Mouse (Mus musculus) kidney, embryonic 14.5 days (tissue): ENCODE data around the gene Alkbh5. TPM values are rescaled to one million over a fixed set of nuclear protein-coding genes. Genes with fewer than 3 reads are reported as not detected.
"Not testable (repeated sequence)": the region's sequence is repeated elsewhere in the genome, so short reads cannot be mapped to it uniquely, and the experiment has no call there.

Source experiments
- ATAC-seq: fragments of 200-750 bp; cut with Nextera tagmentation; 2 replicates; pipeline ENCODE4 v1.8.0; 2017; ENCODE audit warnings: moderate number of reproducible peaks, mild to moderate bottlenecking, moderate TSS enrichment, moderate library complexity; ENCODE audit not compliant: low FRiP score, low TSS enrichment
- H3K27ac ChIP-seq: fragments of 300-500 bp; sonication (generic); 2 replicates; pipeline ENCODE4 v1.5.1; 2014; ENCODE audit warnings: low read depth, mild to moderate bottlenecking, low read length, moderate library complexity, mixed read lengths
- H3K27me3 ChIP-seq: fragments of 300-500 bp; sonication (generic); 2 replicates; pipeline ENCODE4 v1.6.1; 2014; ENCODE audit warnings: mild to moderate bottlenecking, low read length; ENCODE audit not compliant: control insufficient read depth, insufficient read depth
- H3K36me3 ChIP-seq: fragments of 300-500 bp; sonication (generic); 2 replicates; pipeline ENCODE4 v1.6.1; 2014; ENCODE audit warnings: low read length, mixed read lengths; ENCODE audit not compliant: control insufficient read depth, insufficient read depth
- H3K4me1 ChIP-seq: fragments of 300-500 bp; sonication (generic); 2 replicates; pipeline ENCODE4 v1.6.1; 2014; ENCODE audit warnings: low read length, mixed read lengths; ENCODE audit not compliant: control insufficient read depth, insufficient read depth
- H3K4me2 ChIP-seq: fragments of 300-500 bp; sonication (generic); replicated peaks from 2 replicates; pipeline ENCODE4 v1.6.1; 2014; ENCODE audit warnings: low read depth, mild to moderate bottlenecking, low read length
- H3K4me3 ChIP-seq: fragments of 300-500 bp; sonication (generic); 2 replicates; pipeline ENCODE4 v1.5.1; 2014; ENCODE audit warnings: mild to moderate bottlenecking, low read length
- H3K9ac ChIP-seq: fragments of 300-500 bp; sonication (generic); 2 replicates; pipeline ENCODE4 v1.6.1; 2014; ENCODE audit warnings: low read depth, mild to moderate bottlenecking, low read length, moderate library complexity
- H3K9me3 ChIP-seq: fragments of 300-500 bp; sonication (generic); 2 replicates; pipeline ENCODE4 v1.6.1; 2016; ENCODE audit warnings: low read length; ENCODE audit not compliant: control insufficient read depth
- WGBS: fragments of 180-500 bp; shearing (Covaris S2); extraction: QIAGEN DNeasy Blood & Tissue Kit; methylation state at CpG from one replicate; pipeline ENCODE4 v1.1.7; 2014; 5-methylcytosine and 5-hydroxymethylcytosine counted together
- polyA plus RNA-seq: library from polyadenylated mRNA; unstranded; fragments of >200 nt; fragmentation: Nextera tagmentation; extraction: Ambion mirVana; gene quantifications from 2 replicates; pipeline ENCODE4 v1.2.1, GENCODE M21; 2014

The Alkbh5 gene
- polyA plus RNA-seq, 1 experiment from 2014 or later, result 39.8 TPM

GRCm38 (mm10) chr11:60559342-60559741 lies 23.2 kb downstream of the Alkbh5 start:
- no peak for ATAC-seq
- H3K4me1 ChIP-seq, result no peaks in the 10 kb centered on the region

DNA sequence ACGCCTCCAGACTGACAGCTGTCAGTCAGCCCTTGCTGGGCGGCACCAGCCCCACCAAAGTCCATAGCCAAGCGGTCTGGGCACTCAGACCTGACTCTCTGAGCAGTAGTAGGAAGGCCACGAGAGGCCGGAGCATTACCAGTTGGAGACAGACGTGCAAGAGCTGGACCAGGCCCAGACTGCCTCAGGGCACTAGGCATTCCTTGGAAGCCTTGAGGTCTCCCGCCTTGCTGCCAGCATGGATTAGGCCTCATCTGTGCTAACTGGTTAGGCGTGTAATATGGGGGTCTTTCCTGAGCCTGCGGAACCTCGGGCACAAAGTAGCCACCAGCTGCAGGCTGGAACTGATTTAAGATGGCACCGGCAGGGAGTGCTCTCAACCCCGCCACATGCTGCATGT lies 37.8 kb downstream of the Alkbh5 start:
- not testable (repeated sequence) for H3K4me2 ChIP-seq, H3K9me3 ChIP-seq, H3K4me1 ChIP-seq, H3K27ac ChIP-seq, H3K27me3 ChIP-seq, H3K36me3 ChIP-seq, H3K4me3 ChIP-seq, ATAC-seq, H3K9ac ChIP-seq
- WGBS, result 85% methylated on average over 9 of the region's 12 CpGs

More at GRCm38 (mm10) chr11:60559342-60559741, 23.2 kb downstream of the Alkbh5 start:
- Histone ChIP-seq H3K27ac (no peak overlapping the region), H3K27me3 (no peaks in the 10 kb centered on the region), H3K4me2 (no peak overlapping the region), H3K36me3 (peaks cover 35% of the 10 kb centered on the region), H3K9ac (no peak overlapping the region), H3K4me3 (no peak overlapping the region), H3K9me3 (no peaks in the 10 kb centered on the region)
- 18% methylated on average over 3 of the region's 3 CpGs for WGBS

Other genes starting within 250 kb of the Alkbh5 start
- 11.3 and 19.3 TPM in 2 replicates for gene Tom1l2, start 183.5 kb upstream of the Alkbh5 start, polyA plus RNA-seq
- 1.3 and 1.5 TPM in 2 replicates for gene Drc3, start 183.1 kb upstream of the Alkbh5 start, polyA plus RNA-seq
- 20.0 and 33.4 TPM in 2 replicates for gene Gid4, start 119.2 kb upstream of the Alkbh5 start, polyA plus RNA-seq
- 46.5 and 54.9 TPM in 2 replicates for gene Atpaf2, start 117.9 kb upstream of the Alkbh5 start, polyA plus RNA-seq
- 118 and 123 TPM in 2 replicates for gene Drg2, start 81.8 kb upstream of the Alkbh5 start, polyA plus RNA-seq
- gene Myo15, start 67.0 kb upstream of the Alkbh5 start, polyA plus RNA-seq, result 0.33 and 0.38 TPM in 2 replicates
- 40.8 and 69.0 TPM in 2 replicates for gene Llgl1, start 163.3 kb downstream of the Alkbh5 start, polyA plus RNA-seq
- 46.8 and 71.9 TPM in 2 replicates for gene Flii, start 190.9 kb downstream of the Alkbh5 start, polyA plus RNA-seq
- 9.8 and 17.0 TPM in 2 replicates for gene Mief2, start 192.0 kb downstream of the Alkbh5 start, polyA plus RNA-seq
- gene Top3a, start 241.0 kb downstream of the Alkbh5 start, polyA plus RNA-seq, result 13.7 and 21.5 TPM in 2 replicates
- 5.2 and 8.2 TPM in 2 replicates for gene Smcr8, start 241.1 kb downstream of the Alkbh5 start, polyA plus RNA-seq